Mouse (Mus musculus): ENCODE data around the gene Lypd6.
A peak's percentile ranks its signal among the peaks of the same experiment; 100 is the strongest.

Lypd6 gene

GRCm38 (mm10) chr2:50173730-50174528, 107.7 kb downstream of the Lypd6 start:
- DNase-seq (ENCODE audit: low read depth, low spot score): no peak

- no peak for DNase-seq (ENCODE audit: low read depth, low spot score)
Observed at GRCm38 (mm10) chr2:50175709-50176108, 109.5 kb downstream of the Lypd6 start.

- peak; percentile 24 for DNase-seq (ENCODE audit: low read depth, low spot score)
Observed at GRCm38 (mm10) chr2:50179164-50179563, 112.9 kb downstream of the Lypd6 start.

- DNase-seq (ENCODE audit: low read depth, low spot score): no peak
Observed at GRCm38 (mm10) chr2:50180423-50180822, 114.2 kb downstream of the Lypd6 start.

GRCm38 (mm10) chr2:50181332-50181731, 115.1 kb downstream of the Lypd6 start:
- no peak for DNase-seq (ENCODE audit: low read depth, low spot score)

GRCm38 (mm10) chr2:50186711-50187405, 120.6 kb downstream of the Lypd6 start:
- no peak for DNase-seq (ENCODE audit: low read depth, low spot score)

GRCm38 (mm10) chr2:50188856-50189255, 122.6 kb downstream of the Lypd6 start:
- DNase-seq (ENCODE audit: low read depth, low spot score): no peak

GRCm38 (mm10) chr2:50196681-50197080, 130.5 kb downstream of the Lypd6 start:
- DNase-seq (ENCODE audit: low read depth, low spot score): peak; percentile 44

- no peak for DNase-seq (ENCODE audit: low read depth, low spot score)
Observed at GRCm38 (mm10) chr2:50197801-50198200, 131.6 kb downstream of the Lypd6 start.

- no peak for DNase-seq (ENCODE audit: low read depth, low spot score)
Observed at GRCm38 (mm10) chr2:50200541-50200940, 134.3 kb downstream of the Lypd6 start.

GRCm38 (mm10) chr2:50220574-50220973, 154.3 kb downstream of the Lypd6 start:
- DNase-seq (ENCODE audit: low read depth, low spot score): no peak

GRCm38 (mm10) chr2:50225019-50225418, 158.8 kb downstream of the Lypd6 start:
- DNase-seq (ENCODE audit: low read depth, low spot score): no peak

- DNase-seq (ENCODE audit: low read depth, low spot score): no peak
Observed at GRCm38 (mm10) chr2:50233491-50233890, 167.3 kb downstream of the Lypd6 start.

Data from telencephalon, adult 2 months (tissue).